Mouse (Mus musculus): Measurements from ENCODE around the gene Cyp2ab1. TPM values are rescaled to one million over a fixed set of nuclear protein-coding genes. Genes with fewer than 3 reads are reported as not detected.

The Cyp2ab1 gene
- polyA plus RNA-seq, 1 experiment from 2014 or later = not detected

DNA sequence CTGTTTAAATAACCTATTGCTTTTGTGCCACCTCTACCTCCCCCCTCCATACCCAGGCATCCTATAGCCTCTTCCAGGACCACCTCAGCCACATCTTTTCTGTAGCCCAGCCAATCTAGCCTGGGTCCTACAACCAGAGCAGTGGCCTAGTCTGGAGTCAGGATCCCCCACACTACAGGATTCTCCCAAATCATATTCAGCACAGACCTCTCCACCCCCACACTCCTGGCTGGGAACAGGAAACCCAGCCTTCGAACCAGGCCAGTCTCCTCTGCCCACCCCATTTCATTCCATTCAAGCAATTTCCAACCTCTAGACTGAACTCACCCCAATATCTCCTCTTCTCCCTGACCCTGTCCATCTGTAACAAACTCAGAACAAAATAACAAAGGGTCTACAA is 20.3 kb upstream of the Cyp2ab1 start:
- 67% methylated on average over 1 of the region's 1 CpGs for WGBS
- H3K36me3 ChIP-seq (ENCODE audit: control insufficient read depth, insufficient read depth, low read length) = peaks cover 2% of the 10 kb centered on the region; the same call in 1 of the 2 replicates
- no peak for ATAC-seq (ENCODE audit: low read depth)

DNA sequence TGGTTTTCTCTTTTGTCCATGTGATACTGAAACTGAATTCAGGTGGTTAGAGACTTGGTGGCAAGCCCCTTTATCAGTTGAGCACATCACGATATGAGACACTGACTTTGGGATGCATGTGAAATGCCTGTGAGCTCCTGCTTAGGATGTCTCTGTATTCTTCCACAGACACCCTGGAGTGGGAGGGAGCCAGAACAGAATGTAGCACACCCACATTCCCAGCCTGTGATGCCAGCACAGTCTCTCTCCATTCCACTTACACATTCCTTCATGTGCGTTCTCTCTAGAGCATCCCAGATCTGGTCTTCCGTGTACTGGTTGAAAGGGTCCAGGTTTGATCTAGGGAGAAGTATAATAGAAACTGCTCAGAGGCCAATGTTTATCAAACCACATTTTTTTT is 13.4 kb upstream of the Cyp2ab1 start:
- Histone ChIP-seq H3K4me2 (ENCODE audit: low read depth, low read length) (no peak overlapping the region), H3K4me1 (replicated peaks; ENCODE audit: control insufficient read depth, insufficient read depth, low read length) (no peaks in the 10 kb centered on the region), H3K9me3 (ENCODE audit: control insufficient read depth, low read length) (no peaks in the 10 kb centered on the region), H3K27ac (ENCODE audit: low read length) (no peak overlapping the region), H3K36me3 (ENCODE audit: control insufficient read depth, insufficient read depth, low read length) (peaks cover 4% of the 10 kb centered on the region), H3K27me3 (ENCODE audit: control insufficient read depth, insufficient read depth, low read depth, low read length) (no peaks in the 10 kb centered on the region), H3K4me3 (ENCODE audit: low read length) (no peak overlapping the region), H3K9ac (ENCODE audit: low read length) (no peak overlapping the region)
- WGBS = 90% methylated on average over 3 of the region's 3 CpGs
- ATAC-seq (ENCODE audit: low read depth) = no peak

More for the DNA sequence above, 20.3 kb upstream of the Cyp2ab1 start:
- H3K4me1 ChIP-seq (replicated peaks; ENCODE audit: control insufficient read depth, insufficient read depth, low read length) = no peaks in the 10 kb centered on the region
- H3K9ac ChIP-seq (ENCODE audit: low read length) = no peak overlapping the region
- H3K27ac ChIP-seq (ENCODE audit: low read length) = no peak overlapping the region
- H3K27me3 ChIP-seq (ENCODE audit: control insufficient read depth, insufficient read depth, low read depth, low read length) = no peaks in the 10 kb centered on the region
- no peak overlapping the region for H3K4me2 ChIP-seq (ENCODE audit: low read depth, low read length)
- no peaks in the 10 kb centered on the region for H3K9me3 ChIP-seq (ENCODE audit: control insufficient read depth, low read length)
- H3K4me3 ChIP-seq (ENCODE audit: low read length) = no peak overlapping the region

DNA sequence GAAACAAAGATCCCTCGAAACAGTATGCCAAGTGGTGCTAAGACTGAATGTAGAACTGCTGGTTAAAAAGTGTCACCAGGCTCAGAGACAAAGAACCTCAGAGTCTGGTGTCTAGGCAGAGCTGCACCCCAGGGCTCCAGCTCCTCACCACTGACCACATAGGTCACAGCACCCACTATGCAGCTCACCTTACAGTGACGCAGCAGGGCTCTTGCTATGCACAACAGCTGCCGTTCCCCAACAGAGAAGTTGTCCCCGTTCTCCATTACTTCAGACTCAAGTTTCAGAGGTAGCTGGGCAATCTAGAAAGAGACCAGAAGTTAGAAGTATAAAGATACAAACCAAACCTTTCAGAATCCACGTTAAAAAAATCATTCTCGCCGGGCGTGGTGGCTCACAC is 9.7 kb upstream of the Cyp2ab1 start:
- H3K4me1 ChIP-seq (replicated peaks; ENCODE audit: control insufficient read depth, insufficient read depth, low read length) = no peaks in the 10 kb centered on the region
- peaks cover 8% of the 10 kb centered on the region for H3K36me3 ChIP-seq (ENCODE audit: control insufficient read depth, insufficient read depth, low read length)
- no peaks in the 10 kb centered on the region for H3K27me3 ChIP-seq (ENCODE audit: control insufficient read depth, insufficient read depth, low read depth, low read length)
- H3K4me2 ChIP-seq (ENCODE audit: low read depth, low read length) = no peak overlapping the region
- no peak overlapping the region for H3K27ac ChIP-seq (ENCODE audit: low read length)
- no peak for ATAC-seq (ENCODE audit: low read depth)
- 96% methylated on average over 8 of the region's 8 CpGs for WGBS
- no peaks in the 10 kb centered on the region for H3K9me3 ChIP-seq (ENCODE audit: control insufficient read depth, low read length)
- no peak overlapping the region for H3K9ac ChIP-seq (ENCODE audit: low read length)
- no peak overlapping the region for H3K4me3 ChIP-seq (ENCODE audit: low read length)

DNA sequence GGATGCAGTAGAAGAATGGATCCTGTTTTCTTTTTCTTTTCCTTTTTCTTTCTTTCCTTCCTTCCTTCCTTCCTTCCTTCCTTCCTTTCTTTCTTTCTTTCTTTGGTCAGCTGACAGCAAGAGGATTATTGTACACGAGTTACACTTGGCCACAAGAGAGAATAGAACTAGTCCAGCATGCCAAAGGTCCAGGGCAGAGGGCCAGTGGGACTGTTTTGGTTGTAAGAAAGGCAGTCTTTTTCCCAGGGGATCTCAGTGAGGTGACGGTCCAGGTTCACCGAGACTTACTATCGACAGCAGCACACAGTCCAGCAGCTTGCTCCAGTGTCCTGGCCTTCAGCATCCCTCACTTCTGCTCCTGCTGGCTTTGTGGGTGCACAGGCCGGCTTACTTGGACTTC is 3.1 kb upstream of the Cyp2ab1 start:
- Histone ChIP-seq H3K4me3 (ENCODE audit: low read length) (no peak overlapping the region), H3K4me2 (ENCODE audit: low read depth, low read length) (no peak overlapping the region), H3K4me1 (replicated peaks; ENCODE audit: control insufficient read depth, insufficient read depth, low read length) (no peaks in the 10 kb centered on the region), H3K27me3 (ENCODE audit: control insufficient read depth, insufficient read depth, low read depth, low read length) (no peaks in the 10 kb centered on the region), H3K27ac (ENCODE audit: low read length) (no peak overlapping the region), H3K9ac (ENCODE audit: low read length) (no peak overlapping the region), H3K9me3 (ENCODE audit: control insufficient read depth, low read length) (no peaks in the 10 kb centered on the region), H3K36me3 (ENCODE audit: control insufficient read depth, insufficient read depth, low read length) (peaks cover 4% of the 10 kb centered on the region; the same call in 1 of the 2 replicates)
- WGBS = 91% methylated on average over 5 of the region's 5 CpGs
- no peak for ATAC-seq (ENCODE audit: low read depth)

DNA sequence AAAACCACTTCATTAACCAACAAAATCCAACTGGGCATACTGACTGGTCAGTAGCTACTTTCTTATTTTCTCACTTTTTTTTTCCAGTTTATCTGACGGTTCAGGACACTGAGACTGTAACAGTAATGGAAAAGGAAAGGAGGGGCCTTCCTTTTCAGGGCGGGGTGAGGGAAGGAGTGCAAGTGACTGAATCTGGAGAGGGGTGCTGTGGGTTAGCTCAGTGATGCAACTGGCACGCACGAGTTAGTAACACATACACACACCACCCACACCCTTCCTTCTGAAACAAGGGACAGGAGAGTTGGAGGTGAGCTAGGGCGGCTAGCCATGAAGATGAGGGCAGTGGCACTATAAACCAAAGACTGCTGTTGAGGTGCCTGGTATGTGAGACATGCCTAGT is 1.3 kb downstream of the Cyp2ab1 start:
- no peak overlapping the region for H3K4me2 ChIP-seq (ENCODE audit: low read depth, low read length)
- H3K36me3 ChIP-seq (ENCODE audit: control insufficient read depth, insufficient read depth, low read length) = no peaks in the 10 kb centered on the region
- 53% methylated on average over 5 of the region's 5 CpGs for WGBS
- H3K27ac ChIP-seq (ENCODE audit: low read length) = no peak overlapping the region
- no peaks in the 10 kb centered on the region for H3K27me3 ChIP-seq (ENCODE audit: control insufficient read depth, insufficient read depth, low read depth, low read length)
- ATAC-seq (ENCODE audit: low read depth) = no peak
- no peak overlapping the region for H3K4me3 ChIP-seq (ENCODE audit: low read length)
- no peaks in the 10 kb centered on the region for H3K4me1 ChIP-seq (replicated peaks; ENCODE audit: control insufficient read depth, insufficient read depth, low read length)
- H3K9me3 ChIP-seq (ENCODE audit: control insufficient read depth, low read length) = no peaks in the 10 kb centered on the region
- H3K9ac ChIP-seq (ENCODE audit: low read length) = no peak overlapping the region

DNA sequence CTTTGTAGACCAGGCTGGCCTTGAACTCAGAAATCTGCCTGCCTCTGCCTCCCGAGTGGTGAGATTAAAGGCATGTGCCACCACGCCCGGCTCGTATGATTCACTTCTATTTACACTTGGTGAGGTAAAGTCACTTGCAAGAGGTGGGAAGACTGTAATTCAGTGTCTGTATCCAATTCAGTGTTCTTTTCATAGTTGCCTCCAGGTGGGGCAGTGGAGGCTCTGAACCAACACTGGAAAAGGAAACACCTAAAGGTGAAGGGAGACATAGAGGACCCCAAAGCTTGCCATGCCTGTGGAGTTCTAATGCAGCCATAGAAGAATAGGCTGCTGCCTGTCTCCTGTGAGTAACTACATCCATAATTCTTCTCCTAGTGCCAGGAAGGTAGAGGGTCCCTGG is 2.9 kb downstream of the Cyp2ab1 start:
- WGBS = 80% methylated on average over 4 of the region's 4 CpGs
- H3K9ac ChIP-seq (ENCODE audit: low read length) = no peak overlapping the region
- H3K27ac ChIP-seq (ENCODE audit: low read length) = no peak overlapping the region
- no peaks in the 10 kb centered on the region for H3K9me3 ChIP-seq (ENCODE audit: control insufficient read depth, low read length)
- H3K4me3 ChIP-seq (ENCODE audit: low read length) = no peak overlapping the region
- no peak overlapping the region for H3K4me2 ChIP-seq (ENCODE audit: low read depth, low read length)
- no peak for ATAC-seq (ENCODE audit: low read depth)
- no peaks in the 10 kb centered on the region for H3K4me1 ChIP-seq (replicated peaks; ENCODE audit: control insufficient read depth, insufficient read depth, low read length)
- no peaks in the 10 kb centered on the region for H3K36me3 ChIP-seq (ENCODE audit: control insufficient read depth, insufficient read depth, low read length)
- H3K27me3 ChIP-seq (ENCODE audit: control insufficient read depth, insufficient read depth, low read depth, low read length) = no peaks in the 10 kb centered on the region

DNA sequence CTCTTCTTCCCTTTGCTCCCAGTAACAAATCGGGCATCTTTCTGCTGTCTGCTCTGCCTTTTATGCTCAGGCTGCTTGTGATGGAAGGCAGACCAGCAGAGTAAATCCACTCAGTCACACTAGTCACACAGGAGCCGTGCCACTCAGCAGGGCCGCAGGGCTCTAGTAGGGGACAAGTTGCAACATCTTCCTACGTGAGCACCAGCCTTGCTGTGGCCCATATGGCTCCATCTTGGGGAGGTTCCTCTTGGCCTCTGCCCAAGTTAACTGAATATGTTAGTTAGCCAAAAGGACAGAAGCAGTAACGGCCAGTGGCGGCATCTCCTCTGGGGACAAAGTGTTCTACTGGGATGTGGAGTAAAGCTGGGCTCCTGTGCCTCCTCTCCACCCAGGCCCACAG is 8.4 kb downstream of the Cyp2ab1 start:
- 72% methylated on average over 6 of the region's 6 CpGs for WGBS
- H3K9ac ChIP-seq (ENCODE audit: low read length) = no peak overlapping the region
- ATAC-seq (ENCODE audit: low read depth) = no peak
- no peaks in the 10 kb centered on the region for H3K27me3 ChIP-seq (ENCODE audit: control insufficient read depth, insufficient read depth, low read depth, low read length)
- H3K4me3 ChIP-seq (ENCODE audit: low read length) = no peak overlapping the region
- no peaks in the 10 kb centered on the region for H3K9me3 ChIP-seq (ENCODE audit: control insufficient read depth, low read length)
- no peaks in the 10 kb centered on the region for H3K4me1 ChIP-seq (replicated peaks; ENCODE audit: control insufficient read depth, insufficient read depth, low read length)
- no peaks in the 10 kb centered on the region for H3K36me3 ChIP-seq (ENCODE audit: control insufficient read depth, insufficient read depth, low read length)
- no peak overlapping the region for H3K27ac ChIP-seq (ENCODE audit: low read length)
- no peak overlapping the region for H3K4me2 ChIP-seq (ENCODE audit: low read depth, low read length)

DNA sequence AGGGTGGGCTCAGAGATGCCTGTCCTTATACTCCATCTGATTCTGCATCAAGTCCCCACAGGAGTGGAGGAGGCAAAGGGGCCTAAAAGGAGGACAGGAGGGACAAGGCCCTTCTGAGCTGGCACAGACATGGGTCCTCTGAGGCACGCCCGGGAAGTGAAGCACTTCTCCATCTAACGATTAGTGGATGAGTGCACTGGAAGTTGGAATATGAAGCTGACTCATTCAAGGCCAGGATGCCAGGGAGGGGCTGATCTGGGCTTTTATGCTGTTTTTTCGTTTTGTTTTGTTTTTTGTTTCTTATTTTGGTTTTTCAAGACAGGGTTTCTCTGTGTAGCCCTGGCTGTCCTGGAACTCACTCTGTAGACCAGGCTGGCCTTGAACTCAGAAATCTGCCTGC is 9.9 kb downstream of the Cyp2ab1 start:
- Histone ChIP-seq H3K4me2 (ENCODE audit: low read depth, low read length) (no peak overlapping the region), H3K36me3 (ENCODE audit: control insufficient read depth, insufficient read depth, low read length) (no peaks in the 10 kb centered on the region), H3K9me3 (ENCODE audit: control insufficient read depth, low read length) (no peaks in the 10 kb centered on the region), H3K27ac (ENCODE audit: low read length) (no peak overlapping the region), H3K4me3 (ENCODE audit: low read length) (no peak overlapping the region), H3K4me1 (replicated peaks; ENCODE audit: control insufficient read depth, insufficient read depth, low read length) (no peaks in the 10 kb centered on the region), H3K27me3 (ENCODE audit: control insufficient read depth, insufficient read depth, low read depth, low read length) (no peaks in the 10 kb centered on the region), H3K9ac (ENCODE audit: low read length) (no peak overlapping the region)
- WGBS = 68% methylated on average over 4 of the region's 4 CpGs
- no peak for ATAC-seq (ENCODE audit: low read depth)

DNA sequence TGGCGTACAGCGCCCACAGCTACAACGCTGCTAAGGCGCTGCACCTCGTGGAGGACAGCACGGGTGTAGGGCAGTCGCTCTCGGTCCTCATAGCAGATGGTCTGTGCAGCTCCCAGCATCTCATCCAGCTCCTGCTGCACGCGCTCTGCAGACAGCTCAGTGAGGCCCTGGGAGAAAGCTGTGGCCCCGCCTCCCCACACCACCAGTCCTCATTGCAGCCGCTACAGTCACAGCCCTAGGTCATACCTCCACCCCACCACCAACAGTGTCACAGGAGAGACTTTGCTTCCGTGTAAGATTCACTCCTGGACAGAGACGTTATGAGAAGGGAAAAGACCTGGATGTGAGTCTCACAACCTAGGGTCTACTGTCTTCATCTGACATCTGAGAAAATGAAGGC is 12.9 kb downstream of the Cyp2ab1 start:
- Histone ChIP-seq H3K9me3 (ENCODE audit: control insufficient read depth, low read length) (no peaks in the 10 kb centered on the region), H3K9ac (ENCODE audit: low read length) (no peak overlapping the region)
- no peak for ATAC-seq (ENCODE audit: low read depth)

More for the DNA sequence above, 12.9 kb downstream of the Cyp2ab1 start:
- 51% methylated on average over 14 of the region's 14 CpGs for WGBS
- Histone ChIP-seq H3K27me3 (ENCODE audit: control insufficient read depth, insufficient read depth, low read depth, low read length) (no peaks in the 10 kb centered on the region), H3K4me3 (ENCODE audit: low read length) (no peak overlapping the region), H3K27ac (ENCODE audit: low read length) (no peak overlapping the region), H3K4me2 (ENCODE audit: low read depth, low read length) (no peak overlapping the region), H3K4me1 (replicated peaks; ENCODE audit: control insufficient read depth, insufficient read depth, low read length) (no peaks in the 10 kb centered on the region), H3K36me3 (ENCODE audit: control insufficient read depth, insufficient read depth, low read length) (no peaks in the 10 kb centered on the region)

Data from lung, embryonic 16.5 days (tissue).